Mouse (Mus musculus): Measurements from ENCODE around the gene Dmpk.

- TF ChIP-seq POLR2A (IDR thresholded peaks at IDR 0.05; ENCODE audit: low read depth, low read length) (no peak), CTCF (IDR thresholded peaks at IDR 0.05; ENCODE audit: extremely low read depth, insufficient read depth, insufficient read length, insufficient replicate concordance) (no peak)
These were observed 13.6 kb downstream of the Dmpk start for GRCm38 (mm10) chr7:19097217-19097616.
